Mouse (Mus musculus) CD8-positive naive resting alpha-beta T cell, adult 57 days (primary cell): Measurements from ENCODE around the gene Acaa1b. TPM values are rescaled to one million over a fixed set of nuclear protein-coding genes. Genes with fewer than 3 reads are reported as not detected.

Source experiments
- total RNA-seq: library from RNA; stranded (reverse); gene quantifications from one replicate; pipeline ENCODE4 v1.2.4, GENCODE M21; 2023

Gene Acaa1b
- 1.7 TPM for total RNA-seq

GRCm38 (mm10) chr9:119156278-119157201 is at the start of gene Acaa1b:
Acaa1b (minus strand) TSS chr9:119157093.

GRCm38 (mm10) chr9:119158861-119159260 is 2.0 kb upstream of the Acaa1b start, which contains the start of gene Gm47289:
Gm47289 (plus strand) TSS chr9:119159161.

GRCm38 (mm10) chr9:119101992-119102782 is 54.7 kb downstream of the Acaa1b start, which contains the start of gene Dlec1:
Dlec1 (plus strand) TSS chr9:119102478.

Other genes starting within 250 kb of the Acaa1b start
- gene Ctdspl, start 230.6 kb downstream of the Acaa1b start, total RNA-seq: not detected
- 1.3 TPM for gene Vill, start 104.3 kb downstream of the Acaa1b start, total RNA-seq
- not detected for gene Plcd1, start 63.6 kb downstream of the Acaa1b start, total RNA-seq
- gene Dlec1, start 54.6 kb downstream of the Acaa1b start, total RNA-seq: not detected
- gene Gm47289, start 2.1 kb upstream of the Acaa1b start, total RNA-seq: not detected
- gene Slc22a13, start 52.0 kb upstream of the Acaa1b start, total RNA-seq: not detected
- gene Oxsr1, start 165.3 kb upstream of the Acaa1b start, total RNA-seq: 36.0 TPM
- gene Acaa1a, start 182.6 kb upstream of the Acaa1b start, total RNA-seq: 58.3 TPM
- gene Myd88, start 184.3 kb upstream of the Acaa1b start, total RNA-seq: 41.0 TPM
- 1.5 TPM for gene Xylb, start 200.3 kb upstream of the Acaa1b start, total RNA-seq
- gene Slc22a14, start 208.5 kb upstream of the Acaa1b start, total RNA-seq: not detected
- 3.1 TPM for gene Acvr2b, start 245.0 kb upstream of the Acaa1b start, total RNA-seq